Mouse (Mus musculus): ENCODE results near the gene Plxna4. TPM values are rescaled to one million over a fixed set of nuclear protein-coding genes. Genes with fewer than 3 reads are reported as not detected.

Gene Plxna4
- 1.7 and 1.9 TPM in 2 replicates for polyA plus RNA-seq (2016; fragmentation: Nextera tagmentation; extraction: Ambion mirVana)

DNA sequence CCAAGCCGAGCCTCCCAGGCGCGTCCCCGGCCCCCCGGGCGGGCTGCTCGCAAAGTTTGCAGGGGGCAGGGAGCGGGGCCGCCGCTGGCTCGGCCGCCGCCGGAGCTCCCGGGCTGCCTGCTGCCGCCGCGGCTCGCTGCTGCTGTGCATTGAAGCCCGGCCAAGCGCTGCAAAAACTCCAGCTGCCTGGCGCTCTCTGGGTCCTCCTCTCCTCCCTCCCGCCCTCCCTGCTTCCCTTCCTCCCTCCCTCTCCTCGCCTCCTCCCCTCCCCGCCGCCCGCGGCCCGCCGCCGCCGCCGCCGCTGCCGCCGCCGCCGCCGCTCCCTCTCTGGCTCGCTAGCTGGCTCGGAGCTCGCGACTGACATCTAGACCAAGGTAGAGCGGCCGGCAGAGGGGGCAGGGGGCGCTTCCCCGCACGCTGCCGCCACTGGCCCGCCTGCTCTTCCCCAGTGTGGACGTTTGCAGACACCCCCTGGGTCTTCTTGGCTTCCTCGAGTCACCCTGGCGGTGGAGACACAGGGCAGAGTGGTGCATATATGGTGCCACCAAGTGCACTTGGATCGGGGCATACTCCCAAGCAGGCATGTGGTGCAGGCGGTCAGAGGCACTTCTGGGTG is at the start of gene Plxna4:
Plxna4 (minus strand) TSS at position 137 of the 616 bp plus-strand sequence.
- WGBS: under 1% methylated on average over 47 of the region's 55 CpGs
- H3K36me3 ChIP-seq (replicated peaks): no peaks in the 10 kb centered on the region
- no peaks in the 10 kb centered on the region for H3K9me3 ChIP-seq
- peaks cover 62% of the 10 kb centered on the region for H3K4me1 ChIP-seq
- peak; percentile 86 for DNase-seq (ENCODE audit: low spot score)
- peak within 1 kb of the TSS; percentile 80 for H3K4me3 ChIP-seq
- peaks cover 84% of the 10 kb centered on the region for H3K27me3 ChIP-seq (replicated peaks; ENCODE audit: low read depth, poor library complexity, severe bottlenecking)
- H3K27ac ChIP-seq (replicated peaks): peak within 1 kb of the TSS; percentile 83

- Histone ChIP-seq H3K27me3 (replicated peaks; ENCODE audit: low read depth, poor library complexity, severe bottlenecking) (no peaks in the 10 kb centered on the region), H3K4me3 (no peak overlapping the region), H3K36me3 (replicated peaks) (no peaks in the 10 kb centered on the region), H3K4me1 (no peaks in the 10 kb centered on the region), H3K9me3 (no peaks in the 10 kb centered on the region), H3K27ac (replicated peaks) (no peak overlapping the region)
- no peak for DNase-seq (ENCODE audit: low spot score)
- WGBS: 89% methylated on average over 6 of the region's 6 CpGs
Measured at GRCm38 (mm10) chr6:32637568-32638183, 49.7 kb upstream of the Plxna4 start.

- H3K27me3 ChIP-seq (replicated peaks; ENCODE audit: low read depth, poor library complexity, severe bottlenecking): no peaks in the 10 kb centered on the region
- H3K36me3 ChIP-seq (replicated peaks): no peaks in the 10 kb centered on the region
- DNase-seq (ENCODE audit: low spot score): no peak
- H3K4me3 ChIP-seq: no peak overlapping the region
- no peaks in the 10 kb centered on the region for H3K4me1 ChIP-seq
- H3K27ac ChIP-seq (replicated peaks): no peak overlapping the region
- no peaks in the 10 kb centered on the region for H3K9me3 ChIP-seq
Measured at GRCm38 (mm10) chr6:32610712-32611111, 22.7 kb upstream of the Plxna4 start.

DNA sequence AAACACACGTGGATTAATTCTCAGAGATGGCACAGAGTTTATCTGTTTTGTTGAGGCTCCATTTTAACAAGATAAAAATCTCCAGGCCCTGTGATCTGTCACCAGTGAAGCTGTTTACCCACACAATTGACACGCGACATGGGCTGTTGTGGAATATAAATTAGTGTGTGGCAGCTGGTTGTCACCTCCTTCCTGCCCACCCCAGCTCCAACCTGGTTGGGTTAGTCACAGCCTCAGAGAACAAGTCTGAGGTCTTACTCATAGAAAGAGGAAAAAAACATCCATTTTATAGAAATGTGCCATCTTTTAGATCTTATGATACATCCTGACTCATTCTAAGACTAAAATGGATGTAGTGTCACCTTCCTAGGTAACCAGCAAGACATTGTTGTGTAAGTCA is 18.8 kb upstream of the Plxna4 start:
- no peaks in the 10 kb centered on the region for H3K4me1 ChIP-seq
- 80% methylated on average over 3 of the region's 3 CpGs for WGBS
- H3K9me3 ChIP-seq: no peaks in the 10 kb centered on the region
- H3K4me3 ChIP-seq: no peak overlapping the region
- no peaks in the 10 kb centered on the region for H3K36me3 ChIP-seq (replicated peaks)
- no peak for DNase-seq (ENCODE audit: low spot score)
- no peak overlapping the region for H3K27ac ChIP-seq (replicated peaks)
- no peaks in the 10 kb centered on the region for H3K27me3 ChIP-seq (replicated peaks; ENCODE audit: low read depth, poor library complexity, severe bottlenecking)

GRCm38 (mm10) chr6:32605581-32605980 is 17.6 kb upstream of the Plxna4 start:
- Histone ChIP-seq H3K27ac (replicated peaks) (no peak overlapping the region), H3K4me3 (no peak overlapping the region), H3K9me3 (no peaks in the 10 kb centered on the region), H3K27me3 (replicated peaks; ENCODE audit: low read depth, poor library complexity, severe bottlenecking) (no peaks in the 10 kb centered on the region), H3K4me1 (no peaks in the 10 kb centered on the region), H3K36me3 (replicated peaks) (no peaks in the 10 kb centered on the region)
- 29% methylated on average over 3 of the region's 3 CpGs for WGBS
- no peak for DNase-seq (ENCODE audit: low spot score)

DNA sequence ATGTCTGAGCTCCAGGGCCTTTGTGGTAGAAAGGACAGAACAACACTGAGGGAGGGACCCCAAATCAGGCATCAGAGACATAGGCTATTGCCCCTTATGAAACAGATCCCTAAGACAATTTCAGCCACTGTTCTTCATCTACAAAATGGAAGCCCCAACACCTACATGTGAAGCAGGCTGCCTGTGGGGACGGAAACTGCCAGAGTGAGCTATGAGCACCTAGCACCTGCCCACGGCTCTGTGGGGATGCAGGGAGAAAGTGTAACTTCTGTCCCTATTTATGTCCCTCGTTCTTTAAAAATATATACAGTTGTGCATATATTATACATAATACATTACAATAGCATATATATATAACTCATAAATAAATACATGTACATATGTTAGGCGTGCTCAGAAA is 16.9 kb upstream of the Plxna4 start:
- H3K4me1 ChIP-seq: no peaks in the 10 kb centered on the region
- 83% methylated on average over 4 of the region's 4 CpGs for WGBS

DNA sequence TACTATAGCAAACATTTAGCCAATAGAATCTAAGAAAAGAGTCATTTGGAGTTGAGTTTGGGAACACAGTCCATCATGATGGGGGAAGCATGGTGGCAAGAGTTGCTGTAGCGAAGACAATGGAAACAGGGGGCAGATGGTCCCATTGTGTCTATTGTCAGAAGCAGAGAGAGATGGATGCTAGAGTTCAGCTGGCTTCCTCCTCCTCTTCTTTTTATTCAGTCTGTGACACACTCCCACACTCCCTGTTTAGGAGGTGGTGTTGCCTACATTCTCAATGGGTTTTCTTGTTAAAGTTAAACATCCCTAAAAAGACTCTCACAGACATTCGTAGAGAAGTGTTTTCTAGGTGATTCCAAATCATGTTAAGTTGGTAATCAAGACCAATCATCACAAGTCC is 14.1 kb upstream of the Plxna4 start:
- no peaks in the 10 kb centered on the region for H3K4me1 ChIP-seq
- WGBS: 83% methylated on average over 2 of the region's 2 CpGs
- H3K36me3 ChIP-seq (replicated peaks): no peaks in the 10 kb centered on the region
- no peaks in the 10 kb centered on the region for H3K27me3 ChIP-seq (replicated peaks; ENCODE audit: low read depth, poor library complexity, severe bottlenecking)
- H3K27ac ChIP-seq (replicated peaks): no peak overlapping the region
- H3K4me3 ChIP-seq: no peak overlapping the region
- H3K9me3 ChIP-seq: no peaks in the 10 kb centered on the region
- no peak for DNase-seq (ENCODE audit: low spot score)

More for the DNA sequence above, 16.9 kb upstream of the Plxna4 start:
- Histone ChIP-seq H3K4me3 (no peak overlapping the region), H3K27me3 (replicated peaks; ENCODE audit: low read depth, poor library complexity, severe bottlenecking) (no peaks in the 10 kb centered on the region), H3K27ac (replicated peaks) (no peak overlapping the region), H3K36me3 (replicated peaks) (no peaks in the 10 kb centered on the region), H3K9me3 (no peaks in the 10 kb centered on the region)
- DNase-seq (ENCODE audit: low spot score): no peak

GRCm38 (mm10) chr6:32601306-32601705 is 13.3 kb upstream of the Plxna4 start:
- Histone ChIP-seq H3K27me3 (replicated peaks; ENCODE audit: low read depth, poor library complexity, severe bottlenecking) (no peaks in the 10 kb centered on the region), H3K4me3 (no peak overlapping the region), H3K4me1 (no peaks in the 10 kb centered on the region), H3K27ac (replicated peaks) (no peak overlapping the region), H3K9me3 (no peaks in the 10 kb centered on the region), H3K36me3 (replicated peaks) (no peaks in the 10 kb centered on the region)
- WGBS: 79% methylated on average over 2 of the region's 2 CpGs
- no peak for DNase-seq (ENCODE audit: low spot score)

GRCm38 (mm10) chr6:32595591-32595990 is 7.6 kb upstream of the Plxna4 start:
- no peak overlapping the region for H3K4me3 ChIP-seq
- peaks cover 6% of the 10 kb centered on the region; the same call in 1 of the 2 replicates for H3K4me1 ChIP-seq
- no peaks in the 10 kb centered on the region for H3K36me3 ChIP-seq (replicated peaks)
- H3K27me3 ChIP-seq (replicated peaks; ENCODE audit: low read depth, poor library complexity, severe bottlenecking): peaks cover 16% of the 10 kb centered on the region
- WGBS: 63% methylated on average over 3 of the region's 3 CpGs
- no peaks in the 10 kb centered on the region for H3K9me3 ChIP-seq
- no peak overlapping the region for H3K27ac ChIP-seq (replicated peaks)
- no peak for DNase-seq (ENCODE audit: low spot score)

DNA sequence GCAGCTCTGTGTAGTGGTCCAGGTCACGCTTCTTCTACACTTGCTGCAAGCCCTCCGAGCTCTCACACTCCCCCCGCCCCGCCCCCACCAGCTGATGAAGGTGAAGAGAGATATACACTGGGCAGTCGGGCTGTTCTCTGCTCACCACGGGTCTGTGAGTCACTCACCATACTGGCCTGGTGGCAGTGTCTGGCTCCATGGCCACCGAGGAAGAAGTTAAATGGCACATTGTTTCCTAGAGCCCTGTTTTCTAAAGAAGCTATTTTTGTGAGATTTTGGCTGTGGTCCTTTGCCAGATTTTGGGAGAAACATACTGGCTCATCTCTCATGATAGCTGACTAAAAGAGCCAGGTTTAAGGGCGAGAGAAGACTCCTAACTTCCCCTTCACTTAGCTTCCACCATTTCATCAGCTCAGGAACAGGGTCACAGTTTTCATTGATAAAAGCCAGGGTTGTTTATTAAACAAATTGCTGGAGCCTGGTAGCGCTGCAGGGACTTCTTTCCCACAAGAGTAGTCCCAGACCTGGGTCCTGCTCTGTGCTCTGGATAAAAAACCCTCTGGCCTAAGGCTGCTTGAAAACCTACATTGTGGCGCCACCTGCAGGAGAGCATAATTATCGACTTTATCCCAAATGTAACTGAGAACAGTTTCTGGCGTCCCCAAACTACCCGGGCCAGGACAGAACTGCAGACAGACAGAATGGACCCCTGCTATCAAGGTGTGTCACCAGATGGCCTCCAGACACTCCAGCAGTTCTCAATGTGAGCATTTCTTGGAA is 3.2 kb upstream of the Plxna4 start:
- no peaks in the 10 kb centered on the region for H3K9me3 ChIP-seq
- H3K36me3 ChIP-seq (replicated peaks): no peaks in the 10 kb centered on the region
- no peak overlapping the region for H3K27ac ChIP-seq (replicated peaks)
- peak; percentile 78 for DNase-seq (ENCODE audit: low spot score)
- H3K27me3 ChIP-seq (replicated peaks; ENCODE audit: low read depth, poor library complexity, severe bottlenecking): peaks cover 56% of the 10 kb centered on the region
- 27% methylated on average over 13 of the region's 13 CpGs for WGBS
- H3K4me1 ChIP-seq: peaks cover 35% of the 10 kb centered on the region
- no peak overlapping the region for H3K4me3 ChIP-seq

- WGBS: 55% methylated on average over 4 of the region's 4 CpGs
- Histone ChIP-seq H3K4me3 (no peak overlapping the region), H3K36me3 (replicated peaks) (no peaks in the 10 kb centered on the region), H3K27me3 (replicated peaks; ENCODE audit: low read depth, poor library complexity, severe bottlenecking) (peaks cover 72% of the 10 kb centered on the region), H3K27ac (replicated peaks) (no peak overlapping the region), H3K9me3 (no peaks in the 10 kb centered on the region), H3K4me1 (peaks cover 48% of the 10 kb centered on the region)
- no peak for DNase-seq (ENCODE audit: low spot score)
Measured at GRCm38 (mm10) chr6:32589632-32590031, 1.6 kb upstream of the Plxna4 start.

- peak; percentile 57 for DNase-seq (ENCODE audit: low spot score)
- H3K27ac ChIP-seq (replicated peaks): peak overlapping the region; percentile 83
- WGBS: under 1% methylated on average over 82 of the region's 82 CpGs
- H3K27me3 ChIP-seq (replicated peaks; ENCODE audit: low read depth, poor library complexity, severe bottlenecking): peaks cover 84% of the 10 kb centered on the region
- no peaks in the 10 kb centered on the region for H3K9me3 ChIP-seq
- H3K4me1 ChIP-seq: peaks cover 62% of the 10 kb centered on the region
- H3K36me3 ChIP-seq (replicated peaks): no peaks in the 10 kb centered on the region
- H3K4me3 ChIP-seq: peak overlapping the region; percentile 80
Measured at GRCm38 (mm10) chr6:32587136-32588009, 619 bp downstream of the Plxna4 start.

All from embryonic facial prominence, embryonic 10.5 days (tissue).